Mouse (Mus musculus) left cerebral cortex, postnatal 10 days (tissue): ENCODE results near the gene Kif28. TPM values are rescaled to one million over a fixed set of nuclear protein-coding genes. Genes with fewer than 3 reads are reported as not detected.
"Not testable (repeated sequence)": the region's sequence is repeated elsewhere in the genome, so short reads cannot be mapped to it uniquely, and the experiment has no call there.

ENCODE experiments used
- DNase-seq, 2 experiments: peaks; one replicate each; pipeline ENCODE4 v3.0.0; 2021 to 2022; ENCODE audit warnings: low spot score in 2 of 2, mixed read lengths in 1 of 2; ENCODE audit errors: extremely low spot score in 1 of 2
- intact Hi-C: fragments of 180-260 bp; cut with DNase I; formaldehyde crosslinking; loops from one replicate; pipeline ENCODE4 v1.15.1; 2025
- total RNA-seq, 2 experiments: library from RNA; stranded (reverse); gene quantifications; 2 replicates each; pipeline ENCODE4 v1.2.3; 2021

Gene Kif28
- total RNA-seq, 2 experiments from 2014 or later = 0.16 to 0.28 TPM

DNA sequence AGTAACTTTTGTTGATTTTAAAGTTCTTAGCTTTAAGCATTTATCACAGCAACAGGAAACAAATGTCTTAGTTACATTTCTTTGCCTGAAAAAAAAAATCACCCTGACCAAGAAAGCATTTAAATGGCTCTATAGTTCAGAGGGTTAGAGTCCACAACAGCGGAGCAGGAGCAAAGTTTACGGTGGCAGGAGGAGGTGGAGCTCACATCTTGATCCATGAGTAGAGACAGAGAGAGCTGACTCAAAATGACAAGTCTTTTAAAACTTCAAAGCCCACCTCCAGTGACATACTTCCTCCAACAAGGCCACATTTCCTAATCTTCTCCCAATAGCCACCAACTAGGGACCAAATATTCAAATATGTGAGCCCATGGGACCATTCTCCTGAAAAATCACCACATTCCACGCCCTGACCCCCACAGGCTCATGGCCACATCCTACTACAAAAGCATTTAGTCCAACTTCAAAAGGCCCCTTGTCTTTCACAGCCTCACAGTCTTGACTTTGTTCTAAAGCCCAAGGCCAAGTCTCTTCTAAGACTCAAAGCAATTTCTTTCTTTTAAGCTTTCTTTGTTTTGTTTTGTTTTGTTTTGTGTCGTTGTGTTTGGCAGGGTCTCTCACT is 80.7 kb downstream of the Kif28 start:
- intact Hi-C loops = no loop called here
- DNase-seq = no peak

DNA sequence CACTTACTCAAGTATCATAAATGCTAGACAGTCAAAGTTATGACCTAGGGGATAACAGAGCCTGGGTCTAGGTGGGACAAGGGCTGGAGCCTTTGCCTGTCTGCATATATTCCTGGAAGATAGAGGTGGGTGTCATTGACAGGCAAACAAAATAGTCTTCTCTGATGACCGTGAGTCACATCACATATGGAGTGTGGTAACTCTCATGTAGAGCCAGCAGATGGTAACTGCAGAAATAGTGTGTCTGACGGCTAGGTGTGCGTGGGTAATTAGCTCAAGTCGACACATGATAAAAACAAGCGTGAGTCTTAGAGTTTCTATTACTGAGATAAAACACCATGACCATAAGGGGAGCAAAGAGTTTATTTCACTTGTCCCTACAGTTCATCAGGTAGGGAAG is 82.0 kb downstream of the Kif28 start:
- DNase-seq = no peak
- intact Hi-C loops = no loop called here

DNA sequence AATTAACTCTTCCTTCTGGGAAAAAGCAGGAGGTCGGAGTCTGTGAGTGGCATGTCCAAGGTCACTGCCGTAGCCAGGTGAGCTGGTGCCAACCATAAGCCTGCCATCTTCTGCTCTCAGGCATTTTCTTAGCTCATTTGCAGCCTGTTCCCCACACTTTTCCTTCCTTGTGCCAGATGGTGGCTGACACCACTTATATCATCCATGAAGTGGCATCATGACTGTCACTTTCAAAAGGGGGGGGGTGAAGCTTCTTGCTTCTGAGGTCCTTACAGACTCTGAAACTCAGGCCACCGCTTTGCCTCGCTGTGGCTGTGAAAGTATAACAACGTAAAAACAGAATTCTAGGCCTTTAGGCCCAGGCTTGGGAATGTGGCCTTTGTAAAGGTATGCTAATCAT is 93.8 kb downstream of the Kif28 start:
- intact Hi-C loops = no loop called here
- DNase-seq = no peak

DNA sequence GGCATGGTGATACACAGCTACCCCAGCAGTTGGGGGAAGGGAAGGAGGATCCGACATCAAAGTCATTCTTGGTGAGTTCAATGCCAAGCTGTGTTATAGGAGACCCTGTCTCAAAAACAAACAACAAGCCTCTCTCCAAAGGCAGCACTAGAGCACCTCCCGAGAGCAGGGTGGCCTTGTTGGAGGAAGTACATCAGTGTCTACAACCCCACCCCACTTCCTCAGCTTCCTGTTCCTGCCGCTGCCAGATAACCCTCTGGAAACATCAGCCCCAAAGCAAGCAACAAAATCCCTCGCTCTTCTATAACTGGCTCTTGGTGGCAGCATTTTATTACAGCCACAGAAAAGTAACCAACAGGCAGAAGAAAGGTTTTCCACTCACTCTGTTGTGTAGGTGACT is 94.8 kb downstream of the Kif28 start:
- intact Hi-C loops = no loop called here
- DNase-seq = peak in 1 of 2 experiments; percentile 12

DNA sequence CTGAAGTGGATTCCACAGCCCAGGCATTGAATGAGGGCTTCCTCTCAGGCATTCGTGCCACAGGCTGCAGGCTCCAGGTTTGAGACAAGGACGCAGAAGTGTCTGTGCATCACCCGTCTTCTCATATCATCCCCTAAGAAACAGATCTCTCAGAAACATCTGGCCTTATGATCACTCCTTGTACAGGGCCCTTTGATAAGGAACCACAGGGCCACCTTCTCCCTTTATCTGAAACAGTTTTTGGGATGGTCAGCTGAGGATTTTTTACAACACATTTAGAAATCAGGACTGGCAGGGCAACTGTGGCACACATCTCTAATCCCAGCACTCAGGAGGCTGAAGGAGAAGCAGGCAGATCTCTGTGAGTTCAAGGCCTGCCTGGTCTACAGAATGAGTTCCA is 95.7 kb downstream of the Kif28 start:
- intact Hi-C loops = loop anchor here (10.0 kb wide), 1 partner anchor 85 kb away; no protein-coding TSS in a partner anchor
- peak in 1 of 2 experiments; percentile 9 for DNase-seq

DNA sequence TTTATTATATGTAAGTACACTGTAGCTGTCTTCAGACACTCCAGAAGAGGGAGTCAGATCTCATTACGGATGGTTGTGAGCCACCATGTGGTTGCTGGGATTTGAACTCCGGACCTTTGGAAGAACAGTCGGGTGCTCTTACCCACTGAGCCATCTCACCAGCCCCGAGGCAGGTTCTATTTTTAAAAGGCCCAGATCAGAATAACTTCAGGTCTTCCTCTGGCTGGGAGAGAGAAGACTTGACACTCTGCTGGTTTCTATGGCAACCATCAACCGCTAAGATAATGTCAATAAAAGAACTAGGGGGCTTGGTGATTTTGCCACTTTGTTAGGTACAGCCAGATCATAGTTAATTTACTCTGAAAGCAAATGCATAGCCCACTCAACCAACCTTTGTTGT is 96.4 kb downstream of the Kif28 start:
- intact Hi-C loops = loop anchor here (10.0 kb wide), 1 partner anchor 86 kb away; no protein-coding TSS in a partner anchor
- DNase-seq = not testable (repeated sequence)

DNA sequence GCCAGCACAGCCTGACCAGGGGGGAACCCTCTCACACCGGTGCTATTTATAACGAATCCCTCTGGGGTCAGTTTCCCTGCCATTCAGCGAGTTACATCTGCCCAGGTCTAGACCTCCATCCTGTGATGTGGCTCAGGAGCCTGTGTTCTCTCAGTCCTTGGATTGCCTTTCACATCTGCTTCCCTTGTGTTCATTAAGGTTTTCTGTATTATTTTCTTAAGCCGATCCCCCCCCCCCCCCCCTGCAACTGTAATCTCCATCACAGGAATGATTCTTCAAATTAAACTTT is 99.1 kb downstream of the Kif28 start:
- intact Hi-C loops = loop anchor here (10.0 kb wide), 1 partner anchor 89 kb away; no protein-coding TSS in a partner anchor
- DNase-seq = no peak

Other genes with a start within 250 kb of the Kif28 start
- gene Smyd3, start 227.2 kb downstream of the Kif28 start, total RNA-seq = 10 to 100 TPM; 20.3 to 30.9 TPM
- gene Tfb2m, start 199.0 kb downstream of the Kif28 start, total RNA-seq = 10 to 100 TPM; 27.4 to 28.1 TPM
- 10 to 100 TPM; 30.6 to 30.8 TPM for gene Cnst, start 198.9 kb downstream of the Kif28 start, total RNA-seq
- 10 to 100 TPM; 68.6 to 68.8 TPM for gene Sccpdh, start 77.1 kb downstream of the Kif28 start, total RNA-seq
- gene Gm10518, start 58.1 kb upstream of the Kif28 start, total RNA-seq = not detected
- gene Ahctf1, start 58.4 kb upstream of the Kif28 start, total RNA-seq = 10 to 100 TPM; 24.4 to 26.1 TPM
- gene Cdc42bpa, start 215.2 kb upstream of the Kif28 start, total RNA-seq = 100 to 1,000 TPM; 218 to 229 TPM